Mouse (Mus musculus): ENCODE measurements around the gene Hoxd11.

Gene Hoxd11

GRCm38 (mm10) chr2:74678891-74679595 lies at the start of gene Hoxd11:
TSS of gene Hoxd11 (plus strand) at chr2:74679557.
- no peak for DNase-seq

GRCm38 (mm10) chr2:74635412-74635811 lies 43.9 kb upstream of the Hoxd11 start:
- DNase-seq, result no peak

- DNase-seq, result no peak
Observed at GRCm38 (mm10) chr2:74642431-74642830, 36.9 kb upstream of the Hoxd11 start.

DNA sequence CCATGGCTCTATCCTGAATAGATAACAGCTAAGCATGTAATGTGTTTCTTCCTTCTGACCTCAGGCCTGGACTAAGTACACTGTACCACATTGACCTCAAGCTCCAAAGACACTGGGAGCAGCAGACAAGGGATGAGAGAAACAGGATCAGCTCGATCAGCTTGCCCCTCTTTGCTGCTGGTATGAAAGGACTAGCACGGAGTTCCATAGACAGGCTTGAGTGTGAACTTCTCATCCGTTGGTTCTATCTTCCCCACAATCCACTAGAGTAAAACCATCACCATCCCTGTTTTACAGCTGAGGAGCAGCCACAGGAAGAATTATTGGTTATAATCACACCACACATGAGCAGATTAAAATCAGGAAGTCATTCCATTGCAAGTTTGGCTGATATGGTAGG lies 33.7 kb upstream of the Hoxd11 start:
- DNase-seq, result no peak

GRCm38 (mm10) chr2:74647082-74647864 lies 32.1 kb upstream of the Hoxd11 start:
- no peak for DNase-seq

DNA sequence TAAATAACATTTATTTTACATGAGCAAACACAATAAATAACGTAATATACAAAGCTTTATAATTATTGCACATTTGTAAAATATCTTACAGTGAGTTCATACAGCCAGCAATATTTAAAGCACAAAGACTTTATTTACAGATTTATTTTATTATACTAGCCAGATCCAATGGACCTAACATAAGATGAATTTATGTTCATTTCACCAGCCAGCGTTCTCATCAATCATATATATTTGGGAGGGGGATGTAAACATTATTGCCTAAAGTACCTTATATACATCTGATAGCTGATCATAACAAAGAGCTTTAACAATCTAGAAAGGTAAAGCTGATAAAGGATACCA lies 26.4 kb upstream of the Hoxd11 start:
- DNase-seq, result no peak

DNA sequence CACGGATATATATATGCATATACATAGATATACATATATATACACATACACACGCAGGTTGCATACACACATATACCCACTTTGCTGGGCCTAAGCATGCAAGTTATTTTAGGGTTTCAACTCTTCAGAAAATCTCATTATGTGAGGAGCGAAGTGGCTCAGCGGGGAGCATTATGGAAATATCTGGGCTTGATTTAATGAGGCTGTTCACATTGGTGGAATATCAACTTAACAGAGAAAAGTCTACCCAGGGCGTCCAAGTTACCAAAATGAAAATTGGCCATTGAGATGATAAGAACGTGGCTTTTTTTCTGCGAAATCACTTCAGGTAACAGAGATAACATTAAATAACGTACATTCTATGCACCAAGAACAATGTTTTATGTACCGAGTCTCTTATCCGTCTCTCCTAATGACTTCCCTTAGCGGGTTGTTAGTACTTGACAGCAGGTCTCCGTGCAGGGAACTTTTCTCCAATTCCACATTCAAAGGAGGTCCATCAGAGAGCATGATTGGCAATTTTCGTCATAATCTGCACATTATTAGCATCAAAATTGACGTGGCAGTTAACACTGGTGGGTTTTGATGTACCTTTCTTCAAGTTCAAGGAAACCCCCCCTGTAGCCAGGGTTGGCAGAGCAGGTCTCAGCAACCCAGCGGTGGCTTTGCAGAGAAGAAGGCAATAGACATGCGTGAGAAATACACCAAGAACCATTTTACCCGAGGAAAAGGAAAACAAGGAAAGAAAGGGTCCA lies 25.4 kb upstream of the Hoxd11 start:
- DNase-seq, result no peak

- no peak for DNase-seq
Observed at GRCm38 (mm10) chr2:74654743-74655419, 24.5 kb upstream of the Hoxd11 start.

- peak in 1 of 2 experiments; percentile 77 for DNase-seq
Observed at GRCm38 (mm10) chr2:74655420-74655781, 24.0 kb upstream of the Hoxd11 start.

DNA sequence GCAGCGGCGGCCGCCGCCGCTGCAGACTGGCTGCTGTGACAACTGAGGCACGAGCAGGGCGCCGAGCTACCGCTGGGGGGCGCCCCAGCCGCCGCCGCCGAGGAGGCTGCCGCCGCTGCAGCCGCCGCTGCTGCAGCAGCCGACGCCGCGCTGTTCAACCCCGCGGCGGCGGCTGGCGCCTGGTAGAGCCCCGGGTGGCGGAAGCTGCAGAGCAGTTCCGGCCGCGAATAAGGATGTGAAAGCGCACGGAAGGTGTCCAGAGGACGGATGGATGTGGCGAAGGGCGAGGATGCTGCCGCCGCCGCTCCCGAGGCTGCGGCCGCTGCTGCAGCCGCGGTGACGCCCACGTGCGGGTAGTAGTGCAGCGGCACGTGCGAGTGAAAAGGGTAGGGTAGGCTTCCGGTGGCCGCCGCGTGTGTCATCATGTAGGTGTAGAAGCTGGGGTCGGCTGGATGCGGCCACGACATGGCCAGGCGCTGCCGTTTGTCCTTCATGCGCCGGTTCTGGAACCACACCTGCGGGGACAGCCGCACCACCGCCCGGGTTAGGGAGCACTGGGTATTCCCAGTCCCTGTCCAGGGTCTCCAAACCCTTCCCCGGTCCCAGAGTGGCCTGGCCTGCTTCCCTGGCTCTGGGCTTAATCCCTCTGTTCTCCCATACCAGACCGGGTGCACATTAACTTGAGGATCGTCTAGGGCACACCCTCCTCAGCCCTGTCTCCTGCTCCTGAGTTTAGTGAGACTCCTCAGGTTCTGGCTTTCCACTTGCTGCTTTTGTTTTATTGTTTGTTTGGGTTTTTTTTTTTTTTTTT lies 23.3 kb upstream of the Hoxd11 start:
- no peak for DNase-seq

- no peak for DNase-seq
Observed at GRCm38 (mm10) chr2:74656632-74657021, 22.7 kb upstream of the Hoxd11 start.

- no peak for DNase-seq
Observed at GRCm38 (mm10) chr2:74657251-74658023, 21.9 kb upstream of the Hoxd11 start.

DNA sequence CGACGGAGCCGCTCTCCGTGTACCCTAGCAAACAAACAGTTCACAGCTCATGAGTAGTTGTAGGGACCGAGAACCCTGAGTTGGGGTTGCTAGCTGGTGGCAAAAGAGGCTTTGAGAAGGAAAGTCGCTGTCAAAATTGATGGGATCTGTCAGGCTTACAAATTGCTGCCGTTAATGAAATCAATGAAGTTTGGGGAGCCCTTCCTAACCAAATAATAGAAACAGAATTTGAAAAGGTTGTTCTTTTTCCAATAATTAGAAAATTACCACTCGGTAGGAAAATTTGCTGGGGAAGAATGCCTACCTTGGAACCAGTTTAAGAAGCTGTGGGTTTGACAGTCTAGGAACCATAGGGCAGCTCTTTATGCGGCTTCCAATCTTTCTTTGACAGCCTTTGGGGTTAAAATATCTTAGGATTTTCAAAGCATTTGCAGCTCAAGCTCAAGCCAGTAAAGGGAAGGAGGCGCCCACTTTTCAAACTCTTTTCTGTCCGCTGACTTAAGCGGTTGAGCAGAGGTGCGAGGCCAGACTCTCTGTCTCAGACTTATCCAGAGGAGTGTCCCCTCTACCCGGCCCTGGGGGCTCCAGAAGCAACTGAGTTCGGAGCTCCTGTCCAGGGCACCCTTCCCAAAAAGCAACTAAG lies 21.2 kb upstream of the Hoxd11 start:
- DNase-seq, result no peak

- no peak for DNase-seq
Observed at GRCm38 (mm10) chr2:74658667-74659371, 20.5 kb upstream of the Hoxd11 start.

DNA sequence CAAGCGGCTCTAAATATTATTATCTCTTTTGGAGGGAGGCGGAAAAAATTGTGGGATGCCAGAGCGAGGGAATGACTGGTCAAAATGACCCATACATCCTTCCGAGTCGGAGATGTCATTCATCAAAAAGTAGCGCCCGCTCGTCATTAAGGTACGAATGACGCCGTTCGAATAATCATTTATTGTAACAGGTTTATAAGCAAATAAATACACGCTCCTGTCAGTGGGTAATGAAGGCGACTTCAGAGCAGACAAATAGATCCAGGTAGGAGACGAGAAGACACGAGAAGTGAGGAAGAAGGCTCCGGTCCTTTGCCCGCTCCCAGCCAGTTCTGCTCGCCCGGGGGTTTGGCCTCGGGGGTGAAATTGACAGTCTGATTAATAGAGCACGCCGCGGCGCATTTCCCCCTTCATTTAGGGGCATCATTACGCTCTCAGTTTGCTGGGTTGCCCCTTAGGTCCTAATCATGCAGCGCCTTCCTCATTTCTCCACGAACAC lies 19.8 kb upstream of the Hoxd11 start, which contains the start of gene Evx2:
Evx2 (minus strand) TSS at position 51 of the 499 bp plus-strand sequence.
- no peak for DNase-seq

- no peak for DNase-seq
Observed at GRCm38 (mm10) chr2:74660421-74661375, 18.7 kb upstream of the Hoxd11 start.

DNA sequence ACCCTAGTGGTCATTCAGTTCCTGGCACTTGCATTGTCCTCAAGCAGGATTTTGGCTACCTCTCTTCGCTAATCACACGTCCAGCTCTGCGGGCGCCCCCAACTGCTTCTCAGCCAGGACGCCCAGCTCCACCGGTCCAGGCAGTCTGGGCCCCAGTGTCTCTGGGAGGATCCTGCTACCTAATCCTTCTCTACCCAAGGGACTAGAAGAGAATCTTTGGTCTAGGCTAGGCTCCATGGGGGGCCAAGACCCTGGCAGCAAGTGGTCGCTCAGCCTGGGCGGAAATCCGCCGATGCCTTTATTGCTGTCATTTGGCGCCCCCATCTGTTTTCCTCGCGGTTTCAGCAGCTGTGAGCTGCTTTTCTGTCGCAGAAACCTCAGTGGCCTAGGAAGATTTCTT lies 17.7 kb upstream of the Hoxd11 start:
- DNase-seq, result peak in 1 of 2 experiments; percentile 62

DNA sequence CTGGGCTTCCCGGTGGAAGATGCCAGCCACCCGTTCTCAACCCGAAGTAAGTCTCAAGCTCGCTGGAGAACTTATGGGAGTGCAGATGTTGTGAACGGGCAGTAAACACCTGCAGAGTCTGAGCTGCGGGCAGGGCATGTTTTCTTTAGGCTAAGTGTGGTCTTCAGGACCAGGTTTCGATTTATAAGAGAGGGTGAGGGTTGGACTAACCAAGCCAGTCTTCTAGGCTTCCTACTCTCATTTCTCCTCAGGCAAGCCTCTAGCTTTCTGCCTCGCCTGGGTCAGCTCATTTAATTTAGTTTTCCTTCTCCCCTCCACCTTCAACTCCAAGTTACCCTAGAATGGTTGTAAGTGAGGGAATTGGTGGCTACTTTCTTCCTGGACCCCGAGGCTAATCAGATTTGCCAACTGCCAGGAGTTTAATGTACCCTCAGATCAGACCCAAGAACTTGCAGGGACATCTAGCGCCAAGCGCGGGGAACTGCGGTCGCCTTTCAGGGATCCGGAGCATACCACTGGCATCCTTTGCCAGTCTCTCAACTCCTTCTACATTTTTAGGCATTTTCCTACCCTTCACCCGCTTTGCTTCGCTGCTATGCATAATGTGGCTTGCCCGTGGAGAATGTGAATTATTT lies 15.9 kb upstream of the Hoxd11 start:
- peak; percentile 61 to 83 for DNase-seq
